Mouse (Mus musculus): ENCODE data around the gene Wee2.

Wee2 gene

GRCm38 (mm10) chr6:40435151-40436046, 3.5 kb upstream of the Wee2 start:
- DNase-seq (ENCODE audit: low spot score in 2 of 2), result peak; percentile 61 to 64

GRCm38 (mm10) chr6:40436047-40436483, 2.8 kb upstream of the Wee2 start, which contains the start of gene E330009J07Rik:
TSS of gene E330009J07Rik (minus strand) at chr6:40436135.
- DNase-seq (ENCODE audit: low spot score in 2 of 2), result peak; percentile 49 to 76

- DNase-seq (ENCODE audit: low spot score in 2 of 2), result no peak
These were observed 843 bp downstream of the Wee2 start for GRCm38 (mm10) chr6:40439731-40440130.

GRCm38 (mm10) chr6:40441276-40441675, 2.4 kb downstream of the Wee2 start:
- no peak for DNase-seq (ENCODE audit: low spot score in 2 of 2)

GRCm38 (mm10) chr6:40441755-40442154, 2.9 kb downstream of the Wee2 start:
- DNase-seq (ENCODE audit: low spot score in 2 of 2), result no peak

GRCm38 (mm10) chr6:40443281-40443928, 4.5 kb downstream of the Wee2 start:
- DNase-seq (ENCODE audit: low spot score in 2 of 2), result no peak

GRCm38 (mm10) chr6:40448626-40449025, 9.7 kb downstream of the Wee2 start:
- DNase-seq (ENCODE audit: low spot score in 2 of 2), result no peak

- DNase-seq (ENCODE audit: low spot score in 2 of 2), result no peak
These were observed 15.7 kb downstream of the Wee2 start for GRCm38 (mm10) chr6:40454436-40455041.

- DNase-seq (ENCODE audit: low spot score in 2 of 2), result no peak
These were observed 26.8 kb downstream of the Wee2 start for GRCm38 (mm10) chr6:40465710-40466109.

GRCm38 (mm10) chr6:40470916-40471719, 32.2 kb downstream of the Wee2 start, which contains the start of gene Ssbp1:
TSS of gene Ssbp1 (plus strand) at chr6:40471352.
- peak; percentile 82 to 89 for DNase-seq (ENCODE audit: low spot score in 2 of 2)

- no peak for DNase-seq (ENCODE audit: low spot score in 2 of 2)
These were observed 32.8 kb downstream of the Wee2 start for GRCm38 (mm10) chr6:40471720-40472010.

GRCm38 (mm10) chr6:40476132-40476531, 37.2 kb downstream of the Wee2 start:
- no peak for DNase-seq (ENCODE audit: low spot score in 2 of 2)

- DNase-seq (ENCODE audit: low spot score in 2 of 2), result no peak
These were observed 40.8 kb downstream of the Wee2 start for GRCm38 (mm10) chr6:40479705-40480104.

- DNase-seq (ENCODE audit: low spot score in 2 of 2), result no peak
These were observed 43.4 kb downstream of the Wee2 start for GRCm38 (mm10) chr6:40482318-40482717.

GRCm38 (mm10) chr6:40490933-40491332, 52.0 kb downstream of the Wee2 start, which contains the start of gene Tas2r137:
TSS of gene Tas2r137 (plus strand) at chr6:40491233.
- no peak for DNase-seq (ENCODE audit: low spot score in 2 of 2)

- DNase-seq (ENCODE audit: low spot score in 2 of 2), result no peak
These were observed 54.3 kb downstream of the Wee2 start, which contains the start of gene Tas2r108 for GRCm38 (mm10) chr6:40493229-40493628. TSS of gene Tas2r108 (plus strand) at chr6:40493529.

All from frontal cortex, postnatal 10 days (tissue).